Comparison of ENCODE assay signal across 8 mouse cellular contexts in the genomic region with DNA sequence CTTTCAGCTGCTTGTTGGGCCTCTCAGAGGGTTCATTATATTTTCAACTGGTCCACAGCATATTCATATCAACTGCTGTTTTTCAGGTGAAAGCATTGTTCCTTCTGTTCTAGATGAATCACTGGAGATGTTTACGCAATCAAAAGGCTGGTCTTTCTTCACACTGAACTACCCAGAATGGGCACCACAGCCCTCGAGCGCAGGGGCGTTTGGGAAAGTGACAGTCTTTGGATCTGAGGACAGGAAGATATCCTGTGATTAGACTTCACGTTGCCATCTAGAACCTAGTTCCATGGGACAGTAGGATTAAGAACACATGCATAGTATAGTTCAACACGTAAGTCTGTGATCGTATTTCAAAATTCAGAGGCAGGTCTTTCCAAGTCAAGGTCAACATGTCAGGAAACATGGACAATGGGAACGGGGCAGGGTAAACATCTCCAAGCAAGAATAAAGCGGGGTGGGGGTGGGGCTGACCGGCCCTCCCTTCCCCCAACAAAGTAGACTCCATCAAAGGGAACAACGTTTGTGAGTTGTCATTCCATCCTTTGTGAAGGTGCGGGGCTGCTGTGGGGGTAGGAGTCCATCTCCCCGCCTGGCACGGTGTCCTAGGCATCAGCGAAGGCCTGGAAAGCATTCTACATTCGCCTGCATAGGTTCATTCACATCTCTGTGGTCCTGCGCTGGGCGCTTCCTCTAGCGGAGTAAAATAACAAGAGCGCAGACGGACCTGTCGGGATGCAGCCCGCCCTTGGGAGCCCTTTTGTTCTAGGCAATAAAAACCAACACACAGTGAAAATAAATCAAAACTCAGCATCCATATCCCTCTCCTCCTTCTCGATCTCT. TPM values are rescaled to one million over a fixed set of nuclear protein-coding genes. Genes with fewer than 3 reads are reported as not detected.
DNase-seq lines count a peak whose midpoint lies in the region; ATAC-seq and TF ChIP-seq lines count a peak whose summit lies in the region.

Fam13c (plus strand) TSS at position 806 of the 846 bp plus-strand sequence.

- no peaks in the 10 kb centered on the region for H3K36me3 ChIP-seq in lung, embryonic 14.5 days (ENCODE audit: insufficient read depth)
- H3K36me3 ChIP-seq in heart, adult 2 months (ENCODE audit: control insufficient read depth, insufficient read depth, low read length), result peaks cover 4% of the 10 kb centered on the region; the same call in 1 of the 2 replicates
- H3K36me3 ChIP-seq in kidney, embryonic 14.5 days (ENCODE audit: control insufficient read depth, insufficient read depth, low read length), result no peaks in the 10 kb centered on the region
- H3K36me3 ChIP-seq in liver, embryonic 13.5 days, result no peaks in the 10 kb centered on the region

- peaks cover 2% of the 10 kb centered on the region; the same call in 1 of the 2 replicates for H3K4me1 ChIP-seq in lung, embryonic 14.5 days (ENCODE audit: insufficient read depth)
- H3K4me1 ChIP-seq in heart, adult 2 months (ENCODE audit: control insufficient read depth, insufficient read depth, low read length), result peaks cover 10% of the 10 kb centered on the region
- H3K4me1 ChIP-seq in kidney, embryonic 14.5 days (ENCODE audit: control insufficient read depth, insufficient read depth, low read length), result peaks cover 5% of the 10 kb centered on the region; the same call in 1 of the 2 replicates
- no peaks in the 10 kb centered on the region for H3K4me1 ChIP-seq in liver, embryonic 13.5 days (replicated peaks)

- DNase-seq in lung, embryonic 14.5 days, result peak; percentile 56
- DNase-seq in lung, postnatal 25 days (ENCODE audit: low spot score), result no peak
- DNase-seq in cerebellum, postnatal 10 days, result peak; percentile 67 to 75
- DNase-seq in heart, adult 2 months, result peak; percentile 33 to 46
- DNase-seq in liver, embryonic 13.5 days, result no peak
- DNase-seq in right cerebral cortex, adult 18-20 months, result peak; percentile 37
- DNase-seq in spleen, postnatal 10 days (ENCODE audit: low spot score in 2 of 2), result no peak

- no peaks in the 10 kb centered on the region for H3K79me2 ChIP-seq in heart, adult 2 months (replicated peaks; ENCODE audit: control insufficient read depth, insufficient read depth, low read length)

- intact Hi-C loops in heart, adult 2 months (cut with DNase I), result loop anchor here (2.0 to 5.0 kb wide), 3 partner anchors 43 to 73 kb away; no protein-coding TSS in a partner anchor

- peak within 1 kb of the TSS; percentile 66 for H3K9ac ChIP-seq in lung, embryonic 14.5 days
- H3K9ac ChIP-seq in heart, adult 2 months (ENCODE audit: low read depth, low read length), result peak within 1 kb of the TSS; percentile 66
- H3K9ac ChIP-seq in kidney, embryonic 14.5 days (ENCODE audit: low read depth, low read length), result peak within 1 kb of the TSS; percentile 70
- H3K9ac ChIP-seq in liver, embryonic 13.5 days, result no peak within 1 kb of the TSS

- TF ChIP-seq POLR2A in heart, adult 2 months (IDR thresholded peaks at IDR 0.05; ENCODE audit: insufficient read depth, low read depth, low read length), result 0 out of 2 replicates have a peak, but pooled peaks have one; percentile 20

- H3K4me3 ChIP-seq in lung, embryonic 14.5 days (ENCODE audit: low read depth, low read length), result peak within 1 kb of the TSS; percentile 68
- peak within 1 kb of the TSS; percentile 54 for H3K4me3 ChIP-seq in heart, adult 2 months
- peak within 1 kb of the TSS; percentile 73 for H3K4me3 ChIP-seq in kidney, embryonic 14.5 days (ENCODE audit: low read length)
- H3K4me3 ChIP-seq in liver, embryonic 13.5 days (replicated peaks), result peak within 1 kb of the TSS; percentile 51

- H3K9me3 ChIP-seq in lung, embryonic 14.5 days (ENCODE audit: low read depth, low read length), result no peaks in the 10 kb centered on the region
- no peaks in the 10 kb centered on the region for H3K9me3 ChIP-seq in kidney, embryonic 14.5 days (ENCODE audit: control insufficient read depth, low read length)
- H3K9me3 ChIP-seq in liver, embryonic 13.5 days (replicated peaks), result no peaks in the 10 kb centered on the region

- no peaks in the 10 kb centered on the region for H3K27me3 ChIP-seq in lung, embryonic 14.5 days (ENCODE audit: insufficient read depth, low read length)
- no peaks in the 10 kb centered on the region for H3K27me3 ChIP-seq in heart, adult 2 months (ENCODE audit: control insufficient read depth, insufficient read depth, low read length)
- H3K27me3 ChIP-seq in kidney, embryonic 14.5 days (ENCODE audit: control insufficient read depth, insufficient read depth, low read length), result no peaks in the 10 kb centered on the region
- H3K27me3 ChIP-seq in liver, embryonic 13.5 days, result peaks cover 18% of the 10 kb centered on the region

- 11% methylated on average over 24 of the region's 24 CpGs for WGBS in lung, embryonic 14.5 days
- 20% methylated on average over 24 of the region's 24 CpGs for WGBS in heart, adult 2 months
- WGBS in kidney, embryonic 14.5 days, result 9% methylated on average over 24 of the region's 24 CpGs
- WGBS in liver, embryonic 13.5 days (ENCODE audit: insufficient replicate concordance), result 9% methylated on average over 24 of the region's 24 CpGs

- no peak for TF ChIP-seq CTCF in lung, embryonic 14.5 days (IDR thresholded peaks at IDR 0.05; ENCODE audit: low read depth)
- no peak for TF ChIP-seq CTCF in heart, adult 2 months (IDR thresholded peaks at IDR 0.05)

- TF ChIP-seq EP300 in heart, adult 2 months (IDR thresholded peaks at IDR 0.05; ENCODE audit: insufficient read depth, low read depth, low read length), result no peak

- ATAC-seq in lung, embryonic 14.5 days (ENCODE audit: insufficient read depth), result peak; percentile 57; the same call in 1 of the 2 replicates
- ATAC-seq in kidney, embryonic 14.5 days (ENCODE audit: low FRiP score, low TSS enrichment), result peak; percentile 61
- ATAC-seq in liver, embryonic 13.5 days (ENCODE audit: low read depth), result no peak

- H3K4me2 ChIP-seq in lung, embryonic 14.5 days, result peak within 1 kb of the TSS; percentile 84
- H3K4me2 ChIP-seq in kidney, embryonic 14.5 days (replicated peaks; ENCODE audit: low read depth, low read length), result peak within 1 kb of the TSS; percentile 96
- H3K4me2 ChIP-seq in liver, embryonic 13.5 days, result peak within 1 kb of the TSS; percentile 66

- peak within 1 kb of the TSS; percentile 44; the same call in 1 of the 2 replicates for H3K27ac ChIP-seq in lung, embryonic 14.5 days (ENCODE audit: low read depth)
- peak within 1 kb of the TSS; percentile 95 for H3K27ac ChIP-seq in heart, adult 2 months
- peak within 1 kb of the TSS; percentile 62 for H3K27ac ChIP-seq in kidney, embryonic 14.5 days (ENCODE audit: low read depth, low read length)
- no peak within 1 kb of the TSS for H3K27ac ChIP-seq in liver, embryonic 13.5 days

RNA-seq across cellular contexts. Expression of gene Fam13c, which starts in this region (rescaled TPM):
- 9.1 and 9.7 TPM in 2 replicates for polyA plus RNA-seq in lung, embryonic 14.5 days (2014; fragmentation: Nextera tagmentation; extraction: Ambion mirVana)
- 1 to 10 TPM; 5.2 to 5.5 TPM for total RNA-seq in heart, adult 2 months (2021)
- 2.8 TPM in 2 replicates for polyA plus RNA-seq in heart, adult 2 months (2012; rRNA removed)
- 4.1 and 6.0 TPM in 2 replicates for polyA plus RNA-seq in kidney, embryonic 14.5 days (2014; fragmentation: Nextera tagmentation; extraction: Ambion mirVana)
- 0.31 and 0.40 TPM in 2 replicates for polyA plus RNA-seq in liver, embryonic 13.5 days (2015; fragmentation: Nextera tagmentation; extraction: Ambion mirVana)

Comparison
In these comparisons a context has a peak if more than half of its experiments do, and no peak if none do; other contexts are left out.
1. DNase-seq: peak in lung, embryonic 14.5 days (single experiment), cerebellum, postnatal 10 days (2 of 2), heart, adult 2 months (2 of 2) and right cerebral cortex, adult 18-20 months (single experiment); none in lung, postnatal 25 days (single experiment), liver, embryonic 13.5 days (single experiment) and spleen, postnatal 10 days (0 of 2).
2. Peak in every context shown above with its lines, with median percentiles within 50 percentile points of each other: H3K4me2 ChIP-seq and H3K4me3 ChIP-seq.